Mouse (Mus musculus): Measurements from ENCODE around the gene Tlr5.

Gene Tlr5

GRCm38 (mm10) chr1:182953667-182954066 lies 921 bp upstream of the Tlr5 start:
- in situ Hi-C loops (cut with MboI), result no loop called here

- in situ Hi-C loops (cut with MboI), result no loop called here
Measured at GRCm38 (mm10) chr1:182955047-182955620, 546 bp downstream of the Tlr5 start.

- in situ Hi-C loops (cut with MboI), result no loop called here
Measured at GRCm38 (mm10) chr1:182956186-182956960, 1.8 kb downstream of the Tlr5 start.

GRCm38 (mm10) chr1:182957001-182957757 lies 2.6 kb downstream of the Tlr5 start:
- in situ Hi-C loops (cut with MboI), result no loop called here

GRCm38 (mm10) chr1:182957826-182958544 lies 3.4 kb downstream of the Tlr5 start:
- in situ Hi-C loops (cut with MboI), result no loop called here

- in situ Hi-C loops (cut with MboI), result no loop called here
Measured at GRCm38 (mm10) chr1:182958824-182959223, 4.2 kb downstream of the Tlr5 start.

GRCm38 (mm10) chr1:182959251-182959691 lies 4.7 kb downstream of the Tlr5 start:
- in situ Hi-C loops (cut with MboI), result no loop called here

GRCm38 (mm10) chr1:182959811-182960455 lies 5.3 kb downstream of the Tlr5 start:
- in situ Hi-C loops (cut with MboI), result no loop called here

DNA sequence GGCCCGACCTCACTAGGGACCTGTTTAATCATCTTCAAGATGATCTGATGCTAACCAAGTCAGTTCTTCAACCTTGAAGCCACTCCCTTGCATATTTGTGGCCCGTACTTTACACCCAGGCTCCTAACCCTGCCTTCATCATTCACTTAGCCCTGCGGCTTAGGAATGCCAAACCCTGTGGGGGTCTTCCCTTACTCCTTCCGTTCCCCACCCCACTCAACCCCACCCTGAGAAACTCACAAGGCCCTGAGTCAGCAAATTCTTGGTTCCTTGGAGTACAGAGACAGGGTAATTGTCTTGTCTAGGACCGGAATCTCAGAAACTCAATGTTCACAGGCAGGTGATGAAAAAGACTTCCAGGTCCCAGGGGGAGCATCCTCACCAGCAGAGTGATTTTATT lies 6.5 kb downstream of the Tlr5 start:
- in situ Hi-C loops (cut with MboI), result no loop called here

GRCm38 (mm10) chr1:182963329-182963728 lies 8.7 kb downstream of the Tlr5 start:
- in situ Hi-C loops (cut with MboI), result no loop called here

GRCm38 (mm10) chr1:182964855-182965466 lies 10.4 kb downstream of the Tlr5 start:
- in situ Hi-C loops (cut with MboI), result no loop called here

GRCm38 (mm10) chr1:182968732-182969131 lies 14.1 kb downstream of the Tlr5 start:
- in situ Hi-C loops (cut with MboI), result no loop called here

GRCm38 (mm10) chr1:182972240-182972639 lies 17.7 kb downstream of the Tlr5 start:
- in situ Hi-C loops (cut with MboI), result no loop called here

DNA sequence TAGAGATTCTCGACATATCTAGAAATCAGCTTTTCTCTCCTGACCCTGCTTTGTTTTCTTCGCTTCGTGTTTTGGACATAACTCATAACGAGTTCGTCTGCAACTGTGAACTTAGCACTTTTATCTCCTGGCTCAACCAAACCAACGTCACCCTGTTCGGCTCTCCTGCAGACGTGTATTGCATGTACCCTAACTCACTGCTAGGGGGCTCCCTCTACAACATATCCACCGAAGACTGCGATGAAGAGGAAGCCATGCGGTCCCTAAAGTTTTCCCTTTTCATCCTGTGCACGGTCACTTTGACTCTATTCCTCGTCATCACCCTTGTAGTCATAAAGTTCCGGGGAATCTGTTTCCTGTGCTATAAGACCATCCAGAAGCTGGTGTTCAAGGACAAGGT lies 20.2 kb downstream of the Tlr5 start:
- in situ Hi-C loops (cut with MboI), result no loop called here

GRCm38 (mm10) chr1:182980702-182981101 lies 26.1 kb downstream of the Tlr5 start:
- in situ Hi-C loops (cut with MboI), result no loop called here

DNA sequence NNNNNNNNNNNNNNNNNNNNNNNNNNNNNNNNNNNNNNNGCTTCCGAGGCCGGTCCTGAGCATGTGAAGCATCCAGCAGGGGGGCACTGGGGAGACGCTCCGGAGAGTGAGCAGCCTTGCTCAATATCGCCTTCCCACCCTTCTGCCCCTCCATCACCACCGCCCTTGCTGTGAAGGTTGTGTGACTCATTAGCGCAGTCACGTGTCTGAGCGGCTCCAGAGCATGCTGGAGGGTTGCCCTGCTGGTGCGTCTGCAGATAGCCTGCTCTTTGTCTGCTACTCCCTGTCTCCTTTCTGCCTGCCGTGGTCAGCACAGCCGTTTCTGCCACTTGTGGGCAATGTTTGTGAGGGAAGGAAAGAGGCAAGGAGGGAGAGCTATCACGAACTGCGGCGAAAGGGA lies 28.4 kb downstream of the Tlr5 start:
- in situ Hi-C loops (cut with MboI), result no loop called here

GRCm38 (mm10) chr1:182983496-182984127 lies 29.0 kb downstream of the Tlr5 start:
- in situ Hi-C loops (cut with MboI), result no loop called here

DNA sequence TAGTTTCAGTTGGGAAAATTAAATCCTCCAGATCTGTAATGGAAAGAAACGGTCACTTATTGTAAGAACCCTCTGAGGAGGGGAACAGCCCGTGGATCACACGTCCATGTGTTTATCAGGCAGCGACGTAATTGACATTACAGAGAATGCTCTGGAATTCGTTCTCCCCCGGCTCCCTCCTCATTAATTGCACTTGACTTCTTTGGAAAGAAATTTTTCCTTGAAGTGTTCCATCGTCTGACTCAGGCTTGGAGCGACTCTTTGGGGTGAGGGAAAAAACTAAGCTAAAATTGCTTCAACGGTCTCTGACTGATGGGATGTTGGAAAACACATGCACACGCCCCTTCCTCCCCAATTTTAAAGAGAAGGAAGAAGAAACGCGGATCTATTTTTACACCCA lies 31.7 kb downstream of the Tlr5 start:
- in situ Hi-C loops (cut with MboI), result no loop called here

GRCm38 (mm10) chr1:182986750-182987149 lies 32.2 kb downstream of the Tlr5 start:
- in situ Hi-C loops (cut with MboI), result no loop called here

- in situ Hi-C loops (cut with MboI), result no loop called here
Measured at GRCm38 (mm10) chr1:182987801-182988200, 33.2 kb downstream of the Tlr5 start.

DNA sequence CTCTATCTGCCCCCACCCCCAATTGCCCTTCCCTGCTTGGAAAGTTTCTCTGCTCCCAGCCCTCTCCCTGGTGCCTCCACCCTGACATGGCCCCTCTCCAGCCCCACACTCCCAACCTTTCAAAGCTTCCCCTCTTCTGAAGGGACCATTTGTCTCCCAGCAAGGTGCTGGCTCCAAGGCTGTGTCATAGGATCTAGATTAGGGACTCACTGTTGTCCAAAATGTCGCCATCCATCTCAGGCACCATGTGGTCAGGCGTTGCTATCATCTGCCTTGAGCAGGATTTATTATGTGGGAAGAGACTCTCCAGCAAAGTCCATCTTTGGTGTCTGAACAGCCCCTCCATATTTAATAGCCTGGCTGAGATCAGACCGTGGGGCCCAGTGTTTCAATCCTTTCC lies 34.1 kb downstream of the Tlr5 start:
- in situ Hi-C loops (cut with MboI), result no loop called here

All from mature B cell (primary cell).